Mouse (Mus musculus) embryo, embryonic 10.5 days (tissue): ENCODE measurements at regions not wholly inside any gene's neighbourhood (a gene's known extent, or its start where the extent isn't known, plus 50 kb on each side); places are given as distances from the start of the nearest gene placed in this dataset.

Experiments used
- DNase-seq: peaks from one replicate; pipeline ENCODE4 v3.0.0-alpha.2; 2015; ENCODE audit warnings: low spot score

- DNase-seq = no peak
These were observed 72.6 kb upstream of the Agap1 start for GRCm38 (mm10) chr1:89382021-89382420.

GRCm38 (mm10) chr1:89385111-89385510, 69.5 kb upstream of the Agap1 start:
- no peak for DNase-seq

- DNase-seq = no peak
These were observed 61.9 kb upstream of the Agap1 start for GRCm38 (mm10) chr1:89392711-89393110.

- DNase-seq = no peak
These were observed 60.1 kb upstream of the Agap1 start for GRCm38 (mm10) chr1:89394471-89394870.

- peak; percentile 83 for DNase-seq
These were observed 53.8 kb upstream of the Agap1 start for GRCm38 (mm10) chr1:89400734-89401202.

- DNase-seq = no peak
These were observed 51.9 kb upstream of the Agap1 start for GRCm38 (mm10) chr1:89402513-89403210.

GRCm38 (mm10) chr1:89403551-89404050, 51.0 kb upstream of the Agap1 start:
- no peak for DNase-seq
